ENCODE assay signal across 7 mouse cellular contexts in genomic region chr11:83125633-83126032, GRCm38 (mm10). TPM values are rescaled to one million over a fixed set of nuclear protein-coding genes. Genes with fewer than 3 reads are reported as not detected.
ATAC-seq lines count a peak whose summit lies in the region.
"Had no signal": no experiment of that assay in that cellular context is flagged by ENCODE, and none has a peak within 500 bp of the region (broad histone marks: within the 10 kb centered on the region; RNA-seq: fewer than 3 reads in every experiment).

No protein-coding gene starts in this region.

- peak; percentile 52; the same call in 1 of the 2 replicates for ATAC-seq in granulocyte monocyte progenitor cell, adult 5-6 weeks (replicated peaks; ENCODE audit: poor library complexity, severe bottlenecking)
- peak; percentile 70; the same call in 1 of the 2 replicates for ATAC-seq in megakaryocyte, adult 5-6 weeks (ENCODE audit: poor library complexity, severe bottlenecking)
- peak; percentile 53; the same call in 1 of the 2 replicates for ATAC-seq in monocyte, adult 5-6 weeks (replicated peaks; ENCODE audit: insufficient number of reproducible peaks, low FRiP score, low TSS enrichment, poor library complexity, severe bottlenecking)

RNA-seq across cellular contexts. Expression of gene Slfn1, which starts 9.0 kb away (rescaled TPM):
- total RNA-seq in granulocyte monocyte progenitor cell, adult 5-6 weeks (2014; fragmentation: Nextera tagmentation), result 0.30 TPM in 1 of 2 replicates, not detected in the other
- total RNA-seq in granulocyte monocyte progenitor cell, adult 5-6 weeks (2017), result 3.1 and 3.8 TPM in 2 replicates
- 140 and 155 TPM in 2 replicates for total RNA-seq in megakaryocyte, adult 5-6 weeks (2015)
- total RNA-seq in megakaryocyte, adult 5-6 weeks (2017), result 239 TPM in 2 replicates
- 23.8 to 42.1 TPM (median 29.4 TPM) in 3 replicates for total RNA-seq in monocyte, adult 5-6 weeks (2017)
- total RNA-seq: adrenal gland, postnatal 25 days; CH12.LX; ES-E14; MEL had no signal

RNA-seq across cellular contexts. Expression of gene Slfn4, which starts 49.4 kb away (rescaled TPM):
- 1.5 and 2.8 TPM in 2 replicates for total RNA-seq in granulocyte monocyte progenitor cell, adult 5-6 weeks (2014; fragmentation: Nextera tagmentation)
- 6.4 and 7.2 TPM in 2 replicates for total RNA-seq in granulocyte monocyte progenitor cell, adult 5-6 weeks (2017)
- total RNA-seq in megakaryocyte, adult 5-6 weeks (2015), result 257 and 290 TPM in 2 replicates
- total RNA-seq in megakaryocyte, adult 5-6 weeks (2017), result 88.0 and 113 TPM in 2 replicates
- total RNA-seq in monocyte, adult 5-6 weeks (2017), result 1.9 to 3.6 TPM (median 2.7 TPM) in 3 replicates
- total RNA-seq: CH12.LX, MEL had no signal

Comparison
In these comparisons a context has a peak if more than half of its experiments do, and no peak if none do; other contexts are left out.
1. RNA of gene Slfn4, which starts 49.4 kb away (total RNA-seq): 88.0 to 290 TPM in megakaryocyte, adult 5-6 weeks; 1.5 to 7.2 TPM in granulocyte monocyte progenitor cell, adult 5-6 weeks and 1.9 to 3.6 TPM in monocyte, adult 5-6 weeks; every median in the first group is over 10 times any median in the second.
2. Peak in every context shown above with its lines, with median percentiles within 50 percentile points of each other: ATAC-seq.